Mouse (Mus musculus) embryonic fibroblast, embryonic 13.5 days (primary cell): ENCODE results near the gene B430305J03Rik.

Source experiments
- CTCF ChIP-seq: IDR thresholded peaks from 2 replicates; pipeline ENCODE4 v1.5.1; 2011; ENCODE audit warnings: mild to moderate bottlenecking, control low read depth, low read length, moderate library complexity, borderline replicate concordance; ENCODE audit not compliant: insufficient read depth
- POLR2A ChIP-seq: IDR thresholded peaks from 2 replicates; pipeline ENCODE4 v1.6.1; 2011; ENCODE audit warnings: low read depth, mild to moderate bottlenecking, control low read depth, low read length, moderate library complexity

DNA sequence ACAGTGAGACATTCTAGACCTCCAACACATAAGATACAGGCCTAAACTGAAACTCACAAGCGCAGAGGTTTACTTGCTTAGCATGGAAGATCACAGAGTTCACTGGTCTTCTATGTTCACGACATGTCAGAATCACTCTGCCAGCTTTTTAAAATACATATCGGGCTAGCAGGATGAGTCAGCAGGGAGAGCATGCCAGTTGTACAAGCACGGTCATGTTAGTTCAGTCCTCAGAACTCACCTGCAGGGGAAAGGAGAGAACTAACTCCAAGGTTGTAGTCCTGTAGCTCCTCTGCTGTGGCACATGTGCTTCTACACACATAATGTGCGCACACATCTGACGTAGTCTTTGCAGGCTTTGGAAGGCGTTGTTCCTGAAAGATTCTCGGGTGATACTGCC, 10.2 kb upstream of the B430305J03Rik start:
- TF ChIP-seq POLR2A, result no peak
- TF ChIP-seq CTCF, result no peak
